Mouse (Mus musculus): ENCODE measurements around the gene Hmcn2.

Hmcn2 gene

GRCm38 (mm10) chr2:31304801-31305665 is 9.2 kb upstream of the Hmcn2 start:
- DNase-seq (ENCODE audit: low spot score in 2 of 2), result no peak

GRCm38 (mm10) chr2:31305684-31306083 is 8.5 kb upstream of the Hmcn2 start:
- DNase-seq (ENCODE audit: low spot score in 2 of 2), result no peak

- DNase-seq (ENCODE audit: low spot score in 2 of 2), result no peak
These were observed 6.0 kb upstream of the Hmcn2 start for GRCm38 (mm10) chr2:31308257-31308656.

GRCm38 (mm10) chr2:31309549-31309948 is 4.7 kb upstream of the Hmcn2 start:
- no peak for DNase-seq (ENCODE audit: low spot score in 2 of 2)

GRCm38 (mm10) chr2:31318162-31318561 is 3.9 kb downstream of the Hmcn2 start:
- no peak for DNase-seq (ENCODE audit: low spot score in 2 of 2)

- no peak for DNase-seq (ENCODE audit: low spot score in 2 of 2)
These were observed 5.0 kb downstream of the Hmcn2 start for GRCm38 (mm10) chr2:31319200-31319599.

GRCm38 (mm10) chr2:31327186-31327585 is 13.0 kb downstream of the Hmcn2 start:
- no peak for DNase-seq (ENCODE audit: low spot score in 2 of 2)

- peak in 1 of 2 experiments; percentile 13 for DNase-seq (ENCODE audit: low spot score in 2 of 2)
These were observed 23.6 kb downstream of the Hmcn2 start for GRCm38 (mm10) chr2:31337706-31338330.

- peak; percentile 21 to 64 for DNase-seq (ENCODE audit: low spot score in 2 of 2)
These were observed 25.6 kb downstream of the Hmcn2 start for GRCm38 (mm10) chr2:31339826-31340225.

GRCm38 (mm10) chr2:31341726-31342535 is 27.7 kb downstream of the Hmcn2 start:
- no peak for DNase-seq (ENCODE audit: low spot score in 2 of 2)

- peak in 1 of 2 experiments; percentile 30 for DNase-seq (ENCODE audit: low spot score in 2 of 2)
These were observed 31.9 kb downstream of the Hmcn2 start for GRCm38 (mm10) chr2:31346096-31346495.

GRCm38 (mm10) chr2:31348373-31348772 is 34.2 kb downstream of the Hmcn2 start:
- DNase-seq (ENCODE audit: low spot score in 2 of 2), result no peak

- no peak for DNase-seq (ENCODE audit: low spot score in 2 of 2)
These were observed 34.6 kb downstream of the Hmcn2 start for GRCm38 (mm10) chr2:31348850-31349249.

GRCm38 (mm10) chr2:31356771-31357170 is 42.6 kb downstream of the Hmcn2 start:
- DNase-seq (ENCODE audit: low spot score in 2 of 2), result no peak

GRCm38 (mm10) chr2:31359316-31359715 is 45.1 kb downstream of the Hmcn2 start:
- DNase-seq (ENCODE audit: low spot score in 2 of 2), result no peak

GRCm38 (mm10) chr2:31367186-31367585 is 53.0 kb downstream of the Hmcn2 start:
- no peak for DNase-seq (ENCODE audit: low spot score in 2 of 2)

- DNase-seq (ENCODE audit: low spot score in 2 of 2), result no peak
These were observed 57.2 kb downstream of the Hmcn2 start for GRCm38 (mm10) chr2:31371396-31371795.

- DNase-seq (ENCODE audit: low spot score in 2 of 2), result no peak
These were observed 58.0 kb downstream of the Hmcn2 start for GRCm38 (mm10) chr2:31372186-31372585.

- DNase-seq (ENCODE audit: low spot score in 2 of 2), result no peak
These were observed 60.2 kb downstream of the Hmcn2 start for GRCm38 (mm10) chr2:31374415-31374814.

GRCm38 (mm10) chr2:31376057-31376456 is 61.8 kb downstream of the Hmcn2 start:
- no peak for DNase-seq (ENCODE audit: low spot score in 2 of 2)

- DNase-seq (ENCODE audit: low spot score in 2 of 2), result no peak
These were observed 63.3 kb downstream of the Hmcn2 start for GRCm38 (mm10) chr2:31377481-31377880.

- DNase-seq (ENCODE audit: low spot score in 2 of 2), result peak in 1 of 2 experiments; percentile 20
These were observed 67.2 kb downstream of the Hmcn2 start for GRCm38 (mm10) chr2:31381292-31381846.

All from urinary bladder, adult 18-20 months (tissue).